Mouse (Mus musculus): ENCODE measurements around the gene Babam2. TPM values are rescaled to one million over a fixed set of nuclear protein-coding genes. Genes with fewer than 3 reads are reported as not detected.

Babam2 gene
- polyA plus RNA-seq, 1 experiment from 2014 or later = 45.9 TPM

DNA sequence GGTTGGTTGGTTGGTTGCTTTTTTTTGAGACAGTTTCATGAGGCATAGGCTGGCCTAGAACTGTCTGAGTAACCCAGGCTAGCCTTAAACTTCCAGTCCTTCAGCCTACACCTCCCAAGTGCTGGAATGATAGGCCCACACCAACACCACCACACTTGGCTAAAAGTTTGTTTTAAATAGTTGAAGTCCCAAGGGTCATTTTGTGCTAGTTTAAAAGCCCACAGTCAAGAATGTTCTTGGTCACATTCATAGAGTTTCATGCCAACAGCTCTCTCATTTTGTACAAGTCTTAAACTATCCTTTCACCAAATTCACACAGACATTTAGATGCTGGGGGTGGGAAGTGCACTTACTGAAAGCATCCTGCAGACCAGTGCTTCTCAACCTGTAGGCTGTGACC lies 341.5 kb downstream of the Babam2 start:
- H3K9ac ChIP-seq (ENCODE audit: low read length) = no peak overlapping the region
- no peak overlapping the region for H3K4me2 ChIP-seq
- no peak overlapping the region for H3K4me3 ChIP-seq (ENCODE audit: low read depth, low read length)
- DNase-seq (ENCODE audit: low spot score, missing footprints) (no peak), ATAC-seq (ENCODE audit: low FRiP score) (no peak)
- H3K9me3 ChIP-seq (ENCODE audit: control insufficient read depth, low read length) = no peaks in the 10 kb centered on the region
- no peak overlapping the region for H3K27ac ChIP-seq (ENCODE audit: low read depth, low read length)
- no peaks in the 10 kb centered on the region for H3K4me1 ChIP-seq (ENCODE audit: control insufficient read depth, insufficient read depth, low read length)
- no peaks in the 10 kb centered on the region for H3K27me3 ChIP-seq (ENCODE audit: control insufficient read depth, insufficient read depth, low read length)
- no peaks in the 10 kb centered on the region for H3K36me3 ChIP-seq (ENCODE audit: control insufficient read depth, insufficient read depth, low read length)

DNA sequence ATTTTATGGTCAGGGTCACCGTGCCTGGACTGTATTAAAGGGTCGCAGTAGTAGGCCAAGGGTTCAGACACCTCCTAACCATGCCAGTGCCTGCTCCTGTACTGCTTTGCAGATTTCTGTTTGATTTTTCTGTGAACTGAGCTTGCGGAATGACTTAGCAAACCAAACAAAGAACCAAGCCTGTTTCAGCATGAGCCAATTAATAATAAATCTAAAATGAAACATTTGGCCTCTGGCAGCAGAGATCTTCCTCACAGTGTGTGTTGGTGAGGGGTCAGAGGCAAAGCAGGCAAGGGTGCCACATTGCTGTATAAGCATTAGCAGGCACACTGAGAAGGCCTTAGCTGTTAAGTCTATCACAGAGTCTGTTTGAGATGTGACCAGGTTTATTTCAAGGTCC lies 342.0 kb downstream of the Babam2 start:
- Histone ChIP-seq H3K27me3 (ENCODE audit: control insufficient read depth, insufficient read depth, low read length) (no peaks in the 10 kb centered on the region), H3K9me3 (ENCODE audit: control insufficient read depth, low read length) (no peaks in the 10 kb centered on the region), H3K4me2 (no peak overlapping the region), H3K4me3 (ENCODE audit: low read depth, low read length) (no peak overlapping the region), H3K4me1 (ENCODE audit: control insufficient read depth, insufficient read depth, low read length) (no peaks in the 10 kb centered on the region), H3K9ac (ENCODE audit: low read length) (no peak overlapping the region), H3K27ac (ENCODE audit: low read depth, low read length) (no peak overlapping the region), H3K36me3 (ENCODE audit: control insufficient read depth, insufficient read depth, low read length) (no peaks in the 10 kb centered on the region)
- no peak for ATAC-seq (ENCODE audit: low FRiP score)
- WGBS = 81% methylated on average over 3 of the region's 3 CpGs
- no peak for DNase-seq (ENCODE audit: low spot score, missing footprints)

DNA sequence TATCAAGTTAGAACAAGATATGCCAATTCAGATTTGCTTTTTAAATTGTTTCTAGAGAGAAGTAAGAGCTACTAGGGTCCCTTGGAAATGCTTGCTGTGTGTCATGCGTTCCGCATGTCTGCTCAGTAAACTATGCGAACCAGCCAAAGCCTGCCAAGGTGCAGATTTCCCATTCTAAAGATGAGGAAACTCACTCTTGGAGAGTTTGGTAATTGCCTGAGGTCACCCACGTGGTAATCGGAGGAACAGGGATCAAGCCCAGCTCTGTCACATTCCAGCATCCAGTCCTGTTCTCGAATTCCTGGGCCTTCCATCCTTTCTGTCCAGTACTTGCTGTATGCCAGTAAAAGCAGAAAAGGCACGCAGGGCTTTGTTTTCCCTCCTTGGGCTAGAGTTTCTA lies 345.7 kb downstream of the Babam2 start:
- H3K4me1 ChIP-seq (ENCODE audit: control insufficient read depth, insufficient read depth, low read length) = no peaks in the 10 kb centered on the region
- ATAC-seq (ENCODE audit: low FRiP score) (no peak), DNase-seq (ENCODE audit: low spot score, missing footprints) (no peak)
- no peak overlapping the region for H3K4me2 ChIP-seq
- no peaks in the 10 kb centered on the region for H3K36me3 ChIP-seq (ENCODE audit: control insufficient read depth, insufficient read depth, low read length)
- H3K9ac ChIP-seq (ENCODE audit: low read length) = no peak overlapping the region
- no peaks in the 10 kb centered on the region for H3K9me3 ChIP-seq (ENCODE audit: control insufficient read depth, low read length)
- no peak overlapping the region for H3K27ac ChIP-seq (ENCODE audit: low read depth, low read length)
- H3K4me3 ChIP-seq (ENCODE audit: low read depth, low read length) = no peak overlapping the region
- whole genome bisulfite sequencing = 84% methylated on average over 7 of the region's 7 CpGs
- H3K27me3 ChIP-seq (ENCODE audit: control insufficient read depth, insufficient read depth, low read length) = no peaks in the 10 kb centered on the region

DNA sequence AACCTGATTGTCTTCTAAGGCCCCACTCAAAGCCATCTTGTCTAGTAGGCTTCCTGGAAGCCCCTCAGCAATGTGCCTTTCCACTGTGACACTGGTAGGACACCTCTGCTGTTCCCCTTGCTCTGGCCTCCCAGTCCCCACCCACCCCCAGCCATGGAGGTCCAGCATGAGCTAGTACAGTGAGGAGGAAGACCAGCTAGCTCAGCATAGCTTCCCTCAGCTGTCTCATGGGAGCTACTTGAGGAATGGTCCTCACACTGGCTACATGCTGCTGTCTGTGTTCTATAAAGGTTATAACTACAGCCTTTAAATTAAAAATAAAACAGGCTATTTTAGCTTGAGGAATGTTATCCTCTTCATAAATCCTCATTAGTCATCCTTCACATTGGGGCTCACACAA lies 346.5 kb downstream of the Babam2 start:
- H3K4me3 ChIP-seq (ENCODE audit: low read depth, low read length) = no peak overlapping the region
- no peak for ATAC-seq (ENCODE audit: low FRiP score)

DNA sequence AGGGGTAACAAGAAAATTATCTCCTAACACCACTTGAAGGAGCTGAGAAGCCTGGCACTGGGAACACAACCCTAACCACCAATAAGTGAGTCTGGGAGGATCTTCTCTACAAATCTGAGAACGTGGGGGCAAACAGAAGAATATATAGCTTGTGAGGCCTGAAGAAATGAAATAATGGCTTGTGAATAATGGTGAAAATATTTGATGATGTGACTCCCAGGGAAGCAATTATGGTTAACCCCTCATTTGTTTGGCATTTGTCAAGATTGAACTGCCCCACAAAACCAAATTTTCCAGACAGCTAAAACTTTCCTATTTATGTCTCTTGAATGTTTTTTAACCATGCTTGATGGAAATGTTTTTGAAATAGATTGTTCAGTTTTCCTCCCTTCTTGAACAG lies 354.4 kb downstream of the Babam2 start:
- H3K9me3 ChIP-seq (ENCODE audit: control insufficient read depth, low read length) = no peaks in the 10 kb centered on the region
- H3K4me2 ChIP-seq = no peak overlapping the region
- DNase-seq (ENCODE audit: low spot score, missing footprints) (no peak), ATAC-seq (ENCODE audit: low FRiP score) (no peak)
- 63% methylated on average over 1 of the region's 1 CpGs for WGBS
- no peaks in the 10 kb centered on the region for H3K36me3 ChIP-seq (ENCODE audit: control insufficient read depth, insufficient read depth, low read length)
- no peaks in the 10 kb centered on the region for H3K4me1 ChIP-seq (ENCODE audit: control insufficient read depth, insufficient read depth, low read length)
- no peak overlapping the region for H3K9ac ChIP-seq (ENCODE audit: low read length)
- no peaks in the 10 kb centered on the region for H3K27me3 ChIP-seq (ENCODE audit: control insufficient read depth, insufficient read depth, low read length)
- H3K27ac ChIP-seq (ENCODE audit: low read depth, low read length) = no peak overlapping the region
- no peak overlapping the region for H3K4me3 ChIP-seq (ENCODE audit: low read depth, low read length)

More for the DNA sequence above, 346.5 kb downstream of the Babam2 start:
- DNase-seq (ENCODE audit: low spot score, missing footprints) = no peak
- no peaks in the 10 kb centered on the region for H3K9me3 ChIP-seq (ENCODE audit: control insufficient read depth, low read length)
- H3K27me3 ChIP-seq (ENCODE audit: control insufficient read depth, insufficient read depth, low read length) = no peaks in the 10 kb centered on the region
- no peak overlapping the region for H3K9ac ChIP-seq (ENCODE audit: low read length)
- H3K4me1 ChIP-seq (ENCODE audit: control insufficient read depth, insufficient read depth, low read length) = no peaks in the 10 kb centered on the region
- no peak overlapping the region for H3K27ac ChIP-seq (ENCODE audit: low read depth, low read length)
- no peak overlapping the region for H3K4me2 ChIP-seq
- no peaks in the 10 kb centered on the region for H3K36me3 ChIP-seq (ENCODE audit: control insufficient read depth, insufficient read depth, low read length)

DNA sequence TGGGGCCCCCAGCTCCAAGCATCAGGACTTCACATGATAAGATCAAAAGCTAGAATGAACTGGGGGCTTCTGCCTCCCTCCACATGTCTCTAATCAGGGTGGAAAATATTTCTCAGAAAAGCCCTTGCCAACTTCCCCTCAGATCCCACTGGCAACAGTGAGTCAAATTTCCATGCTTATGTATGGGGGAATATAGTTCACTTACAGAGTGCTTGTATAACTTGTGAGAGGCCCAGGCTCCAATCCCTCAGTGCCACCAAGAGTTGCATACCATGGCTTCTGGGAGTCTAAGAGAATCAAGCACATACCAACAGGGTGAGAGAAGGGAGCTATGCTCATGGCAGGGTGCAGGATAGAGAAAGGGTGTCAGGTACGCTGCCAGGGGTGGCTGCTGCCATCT lies 355.0 kb downstream of the Babam2 start:
- H3K4me3 ChIP-seq (ENCODE audit: low read depth, low read length) = no peak overlapping the region
- H3K27me3 ChIP-seq (ENCODE audit: control insufficient read depth, insufficient read depth, low read length) = no peaks in the 10 kb centered on the region
- no peak overlapping the region for H3K4me2 ChIP-seq
- no peak overlapping the region for H3K27ac ChIP-seq (ENCODE audit: low read depth, low read length)
- no peak overlapping the region for H3K9ac ChIP-seq (ENCODE audit: low read length)
- no peaks in the 10 kb centered on the region for H3K36me3 ChIP-seq (ENCODE audit: control insufficient read depth, insufficient read depth, low read length)
- H3K9me3 ChIP-seq (ENCODE audit: control insufficient read depth, low read length) = no peaks in the 10 kb centered on the region
- no peak for ATAC-seq (ENCODE audit: low FRiP score)
- no peak for DNase-seq (ENCODE audit: low spot score, missing footprints)
- H3K4me1 ChIP-seq (ENCODE audit: control insufficient read depth, insufficient read depth, low read length) = no peaks in the 10 kb centered on the region
- 95% methylated on average over 1 of the region's 1 CpGs for WGBS

DNA sequence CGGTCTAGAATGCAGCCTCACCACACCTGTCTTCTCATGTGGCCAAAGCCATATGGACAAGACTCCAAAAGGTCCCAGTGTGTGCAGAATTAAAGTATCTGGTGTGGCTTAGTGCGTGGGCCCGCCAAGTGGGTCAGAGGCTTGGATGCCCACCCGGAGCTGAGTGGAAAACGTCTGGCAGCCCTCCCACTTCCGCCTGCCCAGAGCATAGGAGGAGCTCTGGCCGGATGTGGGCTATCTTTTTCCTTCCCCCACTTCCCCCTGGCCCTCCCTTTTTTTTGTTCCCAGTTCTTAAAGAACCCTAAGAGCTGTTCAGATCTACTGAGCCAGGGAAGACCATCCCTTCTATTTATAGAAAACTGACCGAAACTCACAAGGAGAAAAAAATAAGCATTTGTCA lies 356.0 kb downstream of the Babam2 start:
- DNase-seq (ENCODE audit: low spot score, missing footprints) (no peak), ATAC-seq (ENCODE audit: low FRiP score) (no peak)
- WGBS = 81% methylated on average over 8 of the region's 8 CpGs
- Histone ChIP-seq H3K9ac (ENCODE audit: low read length) (no peak overlapping the region), H3K4me1 (ENCODE audit: control insufficient read depth, insufficient read depth, low read length) (no peaks in the 10 kb centered on the region), H3K4me2 (no peak overlapping the region), H3K27ac (ENCODE audit: low read depth, low read length) (no peak overlapping the region), H3K9me3 (ENCODE audit: control insufficient read depth, low read length) (no peaks in the 10 kb centered on the region), H3K27me3 (ENCODE audit: control insufficient read depth, insufficient read depth, low read length) (no peaks in the 10 kb centered on the region), H3K36me3 (ENCODE audit: control insufficient read depth, insufficient read depth, low read length) (no peaks in the 10 kb centered on the region), H3K4me3 (ENCODE audit: low read depth, low read length) (no peak overlapping the region)

DNA sequence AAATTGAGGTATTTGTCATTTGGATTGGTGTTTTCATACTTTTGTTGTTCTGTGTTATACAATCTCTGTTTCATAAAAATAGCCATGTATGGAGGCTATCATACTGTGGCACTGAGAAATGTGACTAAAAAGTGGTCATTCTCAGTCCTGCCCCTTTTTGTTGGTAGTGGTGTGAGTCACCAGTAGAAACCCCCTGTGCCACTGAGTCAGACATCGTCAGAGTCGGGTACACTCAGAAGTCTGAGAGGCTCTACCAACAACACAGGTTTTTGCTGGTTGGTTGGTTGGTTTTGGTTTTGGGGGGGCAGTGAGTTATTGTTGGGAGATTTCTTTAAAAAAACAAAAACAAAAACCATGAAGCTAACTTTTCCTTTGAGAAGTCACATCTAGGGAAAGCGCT lies 358.2 kb downstream of the Babam2 start:
- no peak for DNase-seq (ENCODE audit: low spot score, missing footprints)
- Histone ChIP-seq H3K27ac (ENCODE audit: low read depth, low read length) (no peak overlapping the region), H3K4me1 (ENCODE audit: control insufficient read depth, insufficient read depth, low read length) (no peaks in the 10 kb centered on the region), H3K9me3 (ENCODE audit: control insufficient read depth, low read length) (no peaks in the 10 kb centered on the region), H3K36me3 (ENCODE audit: control insufficient read depth, insufficient read depth, low read length) (no peaks in the 10 kb centered on the region), H3K4me3 (ENCODE audit: low read depth, low read length) (no peak overlapping the region), H3K9ac (ENCODE audit: low read length) (no peak overlapping the region), H3K27me3 (ENCODE audit: control insufficient read depth, insufficient read depth, low read length) (no peaks in the 10 kb centered on the region), H3K4me2 (no peak overlapping the region)
- WGBS = 84% methylated on average over 3 of the region's 3 CpGs
- no peak for ATAC-seq (ENCODE audit: low FRiP score)

DNA sequence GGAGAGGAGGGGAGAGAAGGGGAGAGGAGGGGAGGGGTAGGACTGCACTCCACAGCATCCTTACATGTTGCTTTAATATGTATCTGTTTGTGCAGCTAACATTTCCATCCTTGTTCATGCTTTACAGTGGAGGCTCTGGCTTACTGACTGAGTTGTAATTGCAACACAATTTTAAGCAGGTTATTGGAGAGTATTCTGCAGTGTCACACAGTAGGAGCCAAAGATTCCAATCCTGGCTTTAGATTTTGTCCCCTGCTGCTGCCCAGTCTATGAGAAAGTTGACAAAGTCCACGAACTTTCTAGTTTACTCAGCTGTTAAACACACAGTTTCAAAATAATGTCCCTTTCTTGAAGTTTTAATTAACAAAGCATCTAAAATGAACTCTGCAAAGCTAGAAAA lies 358.6 kb downstream of the Babam2 start:
- 62% methylated on average over 1 of the region's 1 CpGs for WGBS
- Histone ChIP-seq H3K27ac (ENCODE audit: low read depth, low read length) (no peak overlapping the region), H3K36me3 (ENCODE audit: control insufficient read depth, insufficient read depth, low read length) (no peaks in the 10 kb centered on the region), H3K27me3 (ENCODE audit: control insufficient read depth, insufficient read depth, low read length) (no peaks in the 10 kb centered on the region), H3K9me3 (ENCODE audit: control insufficient read depth, low read length) (no peaks in the 10 kb centered on the region), H3K4me1 (ENCODE audit: control insufficient read depth, insufficient read depth, low read length) (no peaks in the 10 kb centered on the region), H3K9ac (ENCODE audit: low read length) (no peak overlapping the region), H3K4me3 (ENCODE audit: low read depth, low read length) (no peak overlapping the region), H3K4me2 (no peak overlapping the region)
- DNase-seq (ENCODE audit: low spot score, missing footprints) = no peak
- no peak for ATAC-seq (ENCODE audit: low FRiP score)

All from midbrain, embryonic 11.5 days (tissue).